In genomic region chr6:121211743-121212142, GRCm38 (mm10) we compare ENCODE assay signal across 8 mouse cellular contexts. TPM values are rescaled to one million over a fixed set of nuclear protein-coding genes. Genes with fewer than 3 reads are reported as not detected.
DNase-seq lines count a peak whose midpoint lies in the region; ATAC-seq lines count a peak whose summit lies in the region.

No protein-coding gene starts in this region.

- no peaks in the 10 kb centered on the region for H3K9me3 ChIP-seq in forebrain, embryonic 12.5 days
- 0 out of 2 replicates have a peak, but pooled peaks cover 2% of the 10 kb centered on the region for H3K9me3 ChIP-seq in hindbrain, embryonic 12.5 days (replicated peaks)
- H3K9me3 ChIP-seq in lung, embryonic 16.5 days (ENCODE audit: control insufficient read depth, low read length) = no peaks in the 10 kb centered on the region

- H3K4me1 ChIP-seq in forebrain, embryonic 12.5 days = peaks cover 18% of the 10 kb centered on the region
- H3K4me1 ChIP-seq in hindbrain, embryonic 12.5 days = peaks cover 16% of the 10 kb centered on the region
- H3K4me1 ChIP-seq in lung, embryonic 16.5 days (replicated peaks; ENCODE audit: control insufficient read depth, insufficient read depth, low read length) = peaks cover 19% of the 10 kb centered on the region

- no peak overlapping the region for H3K9ac ChIP-seq in forebrain, embryonic 12.5 days
- no peak overlapping the region for H3K9ac ChIP-seq in hindbrain, embryonic 12.5 days
- H3K9ac ChIP-seq in lung, embryonic 16.5 days (ENCODE audit: low read length) = peak overlapping the region; percentile 51

- H3K4me3 ChIP-seq in forebrain, embryonic 12.5 days (replicated peaks) = peak overlapping the region; percentile 45
- 0 out of 2 replicates have a peak overlapping the region, but pooled peaks have one; percentile 44 for H3K4me3 ChIP-seq in hindbrain, embryonic 12.5 days
- H3K4me3 ChIP-seq in lung, embryonic 16.5 days (ENCODE audit: low read length) = peak overlapping the region; percentile 43

- ATAC-seq in forebrain, embryonic 12.5 days (ENCODE audit: low FRiP score) = no peak
- no peak for ATAC-seq in hindbrain, embryonic 12.5 days (ENCODE audit: low FRiP score)
- ATAC-seq in lung, embryonic 16.5 days (ENCODE audit: low read depth) = peak; percentile 32

- no peak overlapping the region for H3K27ac ChIP-seq in forebrain, embryonic 12.5 days
- H3K27ac ChIP-seq in hindbrain, embryonic 12.5 days = no peak overlapping the region
- H3K27ac ChIP-seq in lung, embryonic 16.5 days (ENCODE audit: low read length) = peak overlapping the region; percentile 58

- peak overlapping the region; percentile 61 for H3K4me2 ChIP-seq in forebrain, embryonic 12.5 days
- peak overlapping the region; percentile 93 for H3K4me2 ChIP-seq in hindbrain, embryonic 12.5 days (replicated peaks)
- peak overlapping the region; percentile 54 for H3K4me2 ChIP-seq in lung, embryonic 16.5 days (ENCODE audit: low read depth, low read length)

- H3K36me3 ChIP-seq in forebrain, embryonic 12.5 days (replicated peaks) = no peaks in the 10 kb centered on the region
- no peaks in the 10 kb centered on the region for H3K36me3 ChIP-seq in hindbrain, embryonic 12.5 days
- no peaks in the 10 kb centered on the region for H3K36me3 ChIP-seq in lung, embryonic 16.5 days (ENCODE audit: control insufficient read depth, insufficient read depth, low read length)

- H3K27me3 ChIP-seq in forebrain, embryonic 12.5 days = peaks cover 36% of the 10 kb centered on the region
- H3K27me3 ChIP-seq in hindbrain, embryonic 12.5 days = peaks cover 34% of the 10 kb centered on the region
- peaks cover 7% of the 10 kb centered on the region for H3K27me3 ChIP-seq in lung, embryonic 16.5 days (ENCODE audit: control insufficient read depth, insufficient read depth, low read depth, low read length)

- intact Hi-C loops in left cerebral cortex, postnatal 4 days (cut with DNase I) = no loop called here

- WGBS in forebrain, embryonic 12.5 days = 6% methylated on average over 5 of the region's 5 CpGs
- 12% methylated on average over 5 of the region's 5 CpGs for WGBS in hindbrain, embryonic 12.5 days
- WGBS in lung, embryonic 16.5 days = 5% methylated on average over 5 of the region's 5 CpGs

- DNase-seq in left cerebral cortex, postnatal 4 days = peak; percentile 64
- no peak for DNase-seq in left cerebral cortex, adult 11 months (ENCODE audit: low spot score)
- no peak for DNase-seq in layer of hippocampus, postnatal 25 days (ENCODE audit: extremely low spot score in 1 of 2, low spot score in 1 of 2)
- no peak for DNase-seq in frontal cortex, postnatal 14 days (ENCODE audit: low spot score in 2 of 2)
- no peak for DNase-seq in layer of hippocampus, adult 9-11 months

RNA-seq across cellular contexts. Expression of gene Tuba8, which starts 1.2 kb away (rescaled TPM):
- total RNA-seq in left cerebral cortex, postnatal 4 days (2021) = under 1 TPM; 0.40 to 0.82 TPM
- 0.36 and 0.40 TPM in 2 replicates for polyA plus RNA-seq in forebrain, embryonic 12.5 days (2016; fragmentation: Nextera tagmentation; extraction: Ambion mirVana)
- polyA plus RNA-seq in hindbrain, embryonic 12.5 days (2016; fragmentation: Nextera tagmentation; extraction: Ambion mirVana) = 0.21 and 0.23 TPM in 2 replicates
- 16.9 and 19.9 TPM in 2 replicates for polyA plus RNA-seq in lung, embryonic 16.5 days (2015; fragmentation: Nextera tagmentation; extraction: Ambion mirVana)
- total RNA-seq in layer of hippocampus, postnatal 25 days (2021) = 1 to 10 TPM; 4.3 to 5.3 TPM

RNA-seq across cellular contexts. Expression of gene Pex26, which starts 28.3 kb away (rescaled TPM):
- 10 to 100 TPM; 15.2 to 15.6 TPM for total RNA-seq in left cerebral cortex, postnatal 4 days (2021)
- 10.9 and 12.0 TPM in 2 replicates for polyA plus RNA-seq in forebrain, embryonic 12.5 days (2016; fragmentation: Nextera tagmentation; extraction: Ambion mirVana)
- 13.9 TPM in 2 replicates for polyA plus RNA-seq in hindbrain, embryonic 12.5 days (2016; fragmentation: Nextera tagmentation; extraction: Ambion mirVana)
- 15.6 and 17.6 TPM in 2 replicates for polyA plus RNA-seq in lung, embryonic 16.5 days (2015; fragmentation: Nextera tagmentation; extraction: Ambion mirVana)
- total RNA-seq in layer of hippocampus, postnatal 25 days (2021) = 10 to 100 TPM; 11.0 to 11.9 TPM

RNA-seq across cellular contexts. Expression of gene Usp18, which starts 34.0 kb away (rescaled TPM):
- not detected for total RNA-seq in left cerebral cortex, postnatal 4 days (2021)
- polyA plus RNA-seq in forebrain, embryonic 12.5 days (2016; fragmentation: Nextera tagmentation; extraction: Ambion mirVana) = 1.2 and 1.3 TPM in 2 replicates
- 1.2 and 1.4 TPM in 2 replicates for polyA plus RNA-seq in hindbrain, embryonic 12.5 days (2016; fragmentation: Nextera tagmentation; extraction: Ambion mirVana)
- 7.3 and 7.9 TPM in 2 replicates for polyA plus RNA-seq in lung, embryonic 16.5 days (2015; fragmentation: Nextera tagmentation; extraction: Ambion mirVana)
- total RNA-seq in layer of hippocampus, postnatal 25 days (2021) = under 1 TPM; 0.26 to 0.30 TPM

Comparison
In these comparisons a context has a peak if more than half of its experiments do, and no peak if none do; other contexts are left out.
1. RNA of gene Tuba8, which starts 1.2 kb away (polyA plus RNA-seq): 16.9 to 19.9 TPM in lung, embryonic 16.5 days; 0.36 to 0.40 TPM in forebrain, embryonic 12.5 days and 0.21 to 0.23 TPM in hindbrain, embryonic 12.5 days; every median in the first group is over 10 times any median in the second.
2. Peak in every context shown above with its lines, with median percentiles within 50 percentile points of each other: H3K4me2 ChIP-seq and H3K4me3 ChIP-seq.